Mouse (Mus musculus): ENCODE measurements around the gene Wdr31.

Wdr31 gene

DNA sequence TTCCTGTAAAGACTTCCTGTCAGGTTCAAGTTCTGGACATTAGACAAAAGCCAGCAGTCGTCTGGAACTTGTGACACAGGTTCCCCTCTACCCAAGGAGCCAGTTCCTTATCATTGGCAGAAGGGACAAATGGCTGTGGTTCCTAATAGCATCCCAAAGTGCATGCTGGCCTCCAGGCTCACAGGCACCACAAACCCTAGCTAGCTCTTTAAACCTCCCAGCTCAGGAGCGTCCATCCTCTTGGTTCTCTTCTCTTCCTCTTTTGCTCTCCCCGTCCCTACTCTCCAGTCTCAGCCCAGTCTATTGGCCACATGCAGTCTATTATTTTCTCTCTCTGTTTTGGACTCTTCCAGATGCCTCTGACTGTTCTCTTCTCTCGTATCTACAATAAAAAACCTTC lies 30.9 kb downstream of the Wdr31 start:
- no peak for DNase-seq (ENCODE audit: low read depth, low spot score)

GRCm38 (mm10) chr4:62437871-62438270 lies 32.8 kb downstream of the Wdr31 start:
- DNase-seq (ENCODE audit: low read depth, low spot score): no peak

- DNase-seq (ENCODE audit: low read depth, low spot score): no peak
These were observed 33.4 kb downstream of the Wdr31 start for GRCm38 (mm10) chr4:62437256-62437778.

DNA sequence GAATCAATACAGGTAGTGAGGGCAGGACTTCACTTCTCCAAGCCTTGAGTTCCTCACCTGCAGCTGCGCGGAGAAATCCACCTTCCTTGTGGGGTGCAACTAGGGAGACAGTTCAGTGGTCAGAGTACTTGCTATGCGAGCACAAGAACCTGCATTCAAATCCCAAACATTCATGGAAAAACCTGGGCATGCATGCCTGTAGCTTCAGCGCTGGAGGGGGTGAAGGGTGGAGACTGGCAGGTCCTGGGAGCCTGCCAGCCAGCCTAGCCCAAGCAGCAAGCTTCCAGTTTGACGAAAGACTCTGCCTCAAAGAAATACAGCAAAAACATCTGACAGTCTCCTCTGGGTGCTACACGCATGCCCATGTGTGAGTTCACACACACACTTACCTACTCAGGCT lies 35.6 kb downstream of the Wdr31 start, which contains the start of gene Rnf183:
Gene Rnf183 (minus strand): TSS at position 172 of the 400 bp plus-strand sequence.
- no peak for DNase-seq (ENCODE audit: low read depth, low spot score)

DNA sequence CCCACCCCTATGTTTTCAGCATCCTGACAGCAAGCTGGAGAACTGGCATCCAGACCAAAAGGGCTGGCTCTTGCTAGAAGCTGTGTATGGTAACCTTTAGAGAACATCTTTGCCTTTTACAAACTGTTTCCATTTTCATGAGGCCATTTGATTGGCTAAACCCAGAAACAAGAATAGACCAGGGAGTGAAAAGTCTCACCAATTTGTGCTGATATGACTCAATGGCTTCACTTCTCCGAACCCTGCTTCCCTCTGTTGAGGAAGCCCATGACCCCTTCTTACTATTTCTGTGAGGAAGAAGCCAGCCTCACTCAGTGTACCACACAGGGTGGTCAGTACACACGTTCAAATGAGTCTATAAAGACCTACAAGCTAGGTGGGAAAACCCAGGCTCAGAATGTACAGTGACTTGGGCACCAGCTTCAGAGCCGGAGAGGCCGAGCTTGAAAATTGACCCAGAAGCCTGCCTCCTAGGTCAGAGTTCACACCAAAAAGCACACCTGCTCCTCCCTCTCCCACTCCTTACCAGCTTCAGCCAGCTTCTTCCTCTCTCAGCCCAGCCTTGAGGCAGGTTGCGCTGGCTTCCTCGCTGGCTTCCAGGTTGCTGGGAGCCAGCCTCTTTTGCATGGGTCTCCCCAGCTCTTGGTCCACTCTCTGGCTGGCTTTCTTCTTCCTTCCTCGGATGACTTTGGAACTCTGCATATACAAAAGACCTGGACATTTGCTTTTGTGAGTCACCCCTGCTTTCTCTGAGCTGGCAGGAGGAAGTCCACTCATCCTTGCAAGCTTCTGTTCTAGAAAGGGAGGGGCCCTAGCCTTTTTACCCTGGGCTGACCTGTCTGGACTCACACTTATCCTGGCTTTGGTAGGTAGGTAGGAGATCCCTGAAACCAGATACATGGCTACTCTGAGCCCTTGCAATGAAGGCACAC lies 36.5 kb downstream of the Wdr31 start:
- no peak for DNase-seq (ENCODE audit: low read depth, low spot score)

DNA sequence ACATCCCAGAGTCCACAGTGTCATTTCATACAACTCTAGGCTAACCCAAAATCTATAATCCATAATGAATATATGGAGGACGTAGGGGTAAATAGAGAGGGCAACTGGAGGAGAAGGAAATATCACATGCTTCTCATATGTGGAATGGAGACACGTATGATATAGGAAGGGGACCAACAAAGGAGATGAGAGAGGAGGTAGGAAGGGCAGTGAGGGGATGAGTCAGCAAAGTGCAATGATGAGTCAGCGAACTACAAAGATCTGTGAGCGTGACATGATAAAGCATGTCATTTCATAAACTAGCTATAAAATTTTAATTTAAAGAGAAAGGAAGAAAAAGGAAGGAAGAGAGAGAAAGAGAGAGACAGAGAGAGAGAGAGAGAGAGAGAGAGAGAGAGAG lies 39.2 kb downstream of the Wdr31 start:
- no peak for DNase-seq (ENCODE audit: low read depth, low spot score)

- no peak for DNase-seq (ENCODE audit: low read depth, low spot score)
These were observed 40.0 kb downstream of the Wdr31 start for GRCm38 (mm10) chr4:62430678-62431077.

GRCm38 (mm10) chr4:62429616-62430015 lies 41.1 kb downstream of the Wdr31 start:
- no peak for DNase-seq (ENCODE audit: low read depth, low spot score)

DNA sequence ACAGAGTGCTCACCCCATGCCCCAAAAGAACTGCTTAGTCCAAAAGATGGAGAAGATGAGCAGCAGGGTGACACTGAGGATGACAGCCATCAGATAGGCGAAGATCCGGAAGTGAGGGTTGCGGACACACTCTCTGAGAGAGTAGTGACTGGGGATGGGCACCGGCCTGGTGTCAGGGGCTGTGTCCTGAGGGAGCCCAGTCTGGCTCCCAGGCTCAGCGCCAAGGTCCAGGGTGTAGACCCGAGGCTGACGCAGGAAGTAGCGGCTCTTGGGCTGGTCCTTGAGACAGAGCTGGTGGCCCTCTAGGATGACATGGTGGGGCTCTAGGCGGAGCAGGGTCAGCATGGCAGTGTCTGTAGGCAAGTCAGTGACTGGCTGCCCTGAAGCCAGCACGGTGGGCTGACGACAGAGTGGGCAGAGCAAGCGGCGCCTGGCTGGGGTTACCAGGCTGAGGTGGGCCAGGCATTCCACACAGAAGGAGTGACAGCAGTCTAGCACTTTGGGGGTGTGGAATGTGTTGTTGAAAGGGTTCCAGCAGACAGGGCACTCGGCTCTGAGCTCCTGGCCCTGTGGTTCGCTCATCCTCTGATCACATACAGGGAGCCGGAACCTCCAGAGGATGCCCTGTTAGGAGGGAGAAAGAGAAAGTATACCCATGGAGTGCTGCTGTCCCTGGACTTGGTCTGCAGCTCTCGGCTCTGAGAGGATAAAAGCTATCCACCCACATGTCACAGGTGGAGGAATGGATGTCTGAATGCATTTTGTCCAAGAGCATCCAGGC lies 42.5 kb downstream of the Wdr31 start:
- no peak for DNase-seq (ENCODE audit: low read depth, low spot score)

GRCm38 (mm10) chr4:62425891-62426290 lies 44.8 kb downstream of the Wdr31 start:
- no peak for DNase-seq (ENCODE audit: low read depth, low spot score)

DNA sequence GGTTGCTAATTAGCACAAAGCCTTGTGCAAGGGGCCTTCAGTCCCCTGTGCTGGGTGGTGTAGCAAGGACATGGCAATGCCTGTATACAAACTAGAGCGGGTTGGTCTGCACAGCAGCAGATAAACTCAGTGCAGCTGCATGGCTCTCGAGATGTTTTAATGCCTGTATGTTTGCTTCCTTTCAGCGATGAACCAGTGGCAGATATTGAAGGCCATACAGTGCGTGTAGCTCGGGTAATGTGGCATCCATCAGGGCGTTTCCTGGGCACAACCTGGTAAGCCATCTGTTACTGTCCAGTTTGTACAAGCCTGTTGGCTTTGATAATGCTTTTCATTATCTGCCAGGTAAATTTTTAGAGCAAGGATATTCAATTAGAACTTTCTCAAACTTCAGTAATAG lies 51.6 kb downstream of the Wdr31 start:
- no peak for DNase-seq (ENCODE audit: low read depth, low spot score)

DNA sequence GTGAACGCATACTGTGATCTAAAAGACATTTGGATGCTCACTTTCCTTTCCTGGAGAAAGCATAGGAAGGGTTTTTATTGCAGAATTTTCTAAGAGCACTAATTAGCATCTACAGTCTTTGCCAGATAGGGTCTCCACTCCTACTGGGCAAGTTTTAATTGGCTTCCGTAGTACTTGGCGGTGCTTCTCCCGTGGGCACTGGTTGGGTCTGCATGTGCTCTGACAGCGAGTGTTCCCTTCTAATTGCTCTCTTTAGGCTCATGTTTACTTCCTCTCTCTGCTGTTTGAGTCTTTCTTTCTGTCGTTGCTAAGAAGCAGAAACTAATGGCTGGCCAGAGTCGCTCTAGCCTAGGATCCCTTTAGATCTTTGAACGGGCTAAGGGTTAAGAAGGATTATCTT lies 52.2 kb downstream of the Wdr31 start:
- DNase-seq (ENCODE audit: low read depth, low spot score): no peak

GRCm38 (mm10) chr4:62411606-62412005 lies 59.1 kb downstream of the Wdr31 start:
- DNase-seq (ENCODE audit: low read depth, low spot score): no peak

GRCm38 (mm10) chr4:62410325-62410724 lies 60.4 kb downstream of the Wdr31 start:
- DNase-seq (ENCODE audit: low read depth, low spot score): no peak

GRCm38 (mm10) chr4:62409615-62410014 lies 61.1 kb downstream of the Wdr31 start:
- DNase-seq (ENCODE audit: low read depth, low spot score): no peak

- peak; percentile 97 for DNase-seq (ENCODE audit: low read depth, low spot score)
These were observed 62.0 kb downstream of the Wdr31 start, which contains the start of the genes Cdc26 and Prpf4 for GRCm38 (mm10) chr4:62408601-62409282. Cdc26 (minus strand) TSS chr4:62408642. Prpf4 (plus strand) TSS chr4:62408797.

GRCm38 (mm10) chr4:62407730-62408582 lies 62.7 kb downstream of the Wdr31 start:
- no peak for DNase-seq (ENCODE audit: low read depth, low spot score)

DNA sequence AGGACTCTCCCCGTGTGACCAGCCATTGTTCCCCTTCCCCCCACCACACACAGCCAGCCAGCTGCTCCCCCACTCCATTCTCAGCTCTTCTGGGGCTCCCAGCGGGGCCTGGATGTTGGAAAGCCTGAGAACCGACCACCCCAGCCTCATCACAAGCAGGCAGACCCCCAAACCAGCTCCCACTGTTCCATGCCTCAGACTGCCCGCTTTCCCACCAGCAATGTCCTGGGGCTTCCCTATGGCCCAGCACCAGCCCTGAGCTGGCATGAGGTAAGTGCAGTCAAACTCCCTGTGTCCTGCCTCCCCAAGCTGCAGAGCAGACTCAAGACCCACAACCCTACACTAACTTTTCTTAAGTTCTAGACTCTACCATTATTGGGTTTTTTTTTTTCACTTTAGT lies 64.6 kb downstream of the Wdr31 start:
- no peak for DNase-seq (ENCODE audit: low read depth, low spot score)

GRCm38 (mm10) chr4:62398956-62399355 lies 71.7 kb downstream of the Wdr31 start:
- DNase-seq (ENCODE audit: low read depth, low spot score): no peak

All from embryo, embryonic 11.5 days (tissue).